15 mouse cellular contexts compared by ENCODE assay signal in genomic region chr3:81045344-81046050, GRCm38 (mm10). TPM values are rescaled to one million over a fixed set of nuclear protein-coding genes. Genes with fewer than 3 reads are reported as not detected.
DNase-seq lines count a peak whose midpoint lies in the region; ATAC-seq and TF ChIP-seq lines count a peak whose summit lies in the region.
"Had no signal": no experiment of that assay in that cellular context is flagged by ENCODE, and none has a peak within 500 bp of the region (broad histone marks: within the 10 kb centered on the region; RNA-seq: fewer than 3 reads in every experiment).

No protein-coding gene starts in this region.

- 0 out of 2 replicates have a peak, but pooled peaks cover 3% of the 10 kb centered on the region for H3K4me1 ChIP-seq in embryonic facial prominence, embryonic 14.5 days (ENCODE audit: control insufficient read depth, insufficient read depth, low read length)
- H3K4me1 ChIP-seq in embryonic facial prominence, embryonic 10.5 days: peaks cover 16% of the 10 kb centered on the region
- H3K4me1 ChIP-seq in midbrain, embryonic 13.5 days (replicated peaks): peaks cover 16% of the 10 kb centered on the region
- H3K4me1 ChIP-seq in midbrain, embryonic 10.5 days: peaks cover 20% of the 10 kb centered on the region
- H3K4me1 ChIP-seq in limb, embryonic 14.5 days (ENCODE audit: control insufficient read depth, insufficient read depth, low read length): peaks cover 39% of the 10 kb centered on the region
- H3K4me1 ChIP-seq in intestine, embryonic 16.5 days (ENCODE audit: control insufficient read depth, insufficient read depth, low read length): peaks cover 3% of the 10 kb centered on the region

- H3K27ac ChIP-seq in embryonic facial prominence, embryonic 14.5 days (replicated peaks; ENCODE audit: low read depth, low read length): no peak overlapping the region
- no peak overlapping the region for H3K27ac ChIP-seq in embryonic facial prominence, embryonic 10.5 days (replicated peaks)
- H3K27ac ChIP-seq in midbrain, embryonic 13.5 days: no peak overlapping the region
- H3K27ac ChIP-seq in midbrain, embryonic 10.5 days (replicated peaks): no peak overlapping the region
- no peak overlapping the region for H3K27ac ChIP-seq in limb, embryonic 14.5 days (replicated peaks; ENCODE audit: low read depth, low read length)
- no peak overlapping the region for H3K27ac ChIP-seq in intestine, embryonic 16.5 days (ENCODE audit: low read length)

- no peaks in the 10 kb centered on the region for H3K36me3 ChIP-seq in embryonic facial prominence, embryonic 14.5 days (ENCODE audit: control insufficient read depth, insufficient read depth, low read length)
- H3K36me3 ChIP-seq in embryonic facial prominence, embryonic 10.5 days (replicated peaks): no peaks in the 10 kb centered on the region
- H3K36me3 ChIP-seq in midbrain, embryonic 13.5 days: no peaks in the 10 kb centered on the region
- H3K36me3 ChIP-seq in midbrain, embryonic 10.5 days: no peaks in the 10 kb centered on the region
- H3K36me3 ChIP-seq in limb, embryonic 14.5 days (ENCODE audit: control insufficient read depth, insufficient read depth, low read length): no peaks in the 10 kb centered on the region
- H3K36me3 ChIP-seq in intestine, embryonic 16.5 days (ENCODE audit: control insufficient read depth, insufficient read depth, low read length): no peaks in the 10 kb centered on the region
- H3K36me3 ChIP-seq: lung, embryonic 15.5 days had no signal

- 75% methylated on average over 5 of the region's 5 CpGs for WGBS in embryonic facial prominence, embryonic 14.5 days
- 90% methylated on average over 5 of the region's 5 CpGs for WGBS in embryonic facial prominence, embryonic 10.5 days
- WGBS in midbrain, embryonic 13.5 days: 43% methylated on average over 5 of the region's 5 CpGs
- 87% methylated on average over 5 of the region's 5 CpGs for WGBS in midbrain, embryonic 10.5 days
- WGBS in limb, embryonic 14.5 days: 45% methylated on average over 5 of the region's 5 CpGs
- 53% methylated on average over 5 of the region's 5 CpGs for WGBS in intestine, embryonic 16.5 days

- no peak overlapping the region for H3K9ac ChIP-seq in embryonic facial prominence, embryonic 14.5 days (ENCODE audit: low read depth, low read length)
- H3K9ac ChIP-seq in midbrain, embryonic 13.5 days (replicated peaks): no peak overlapping the region
- H3K9ac ChIP-seq in limb, embryonic 14.5 days (ENCODE audit: low read depth, low read length, severe bottlenecking): no peak overlapping the region
- no peak overlapping the region for H3K9ac ChIP-seq in intestine, embryonic 16.5 days (ENCODE audit: low read depth, low read length)
- H3K9ac ChIP-seq: lung, embryonic 15.5 days had no signal

- DNase-seq in embryonic facial prominence, embryonic 14.5 days (ENCODE audit: low spot score): peak; percentile 46
- no peak for DNase-seq in embryonic facial prominence, embryonic 10.5 days (ENCODE audit: low spot score)
- DNase-seq in midbrain, embryonic 10.5 days (ENCODE audit: low spot score): no peak
- DNase-seq in limb, embryonic 14.5 days (ENCODE audit: low spot score): no peak
- DNase-seq in adrenal gland, adult (ENCODE audit: inconsistent age in 2 of 2, low spot score in 1 of 2): no peak
- DNase-seq in left cerebral cortex, adult 8-10 months (ENCODE audit: low spot score in 2 of 2): no peak
- DNase-seq: adrenal gland, postnatal 14 days; cerebellum, adult 8-10 months; gastrocnemius, postnatal 36 days; kidney, postnatal 10 days; thymus, adult 18-20 months had no signal

- H3K4me3 ChIP-seq in embryonic facial prominence, embryonic 14.5 days (ENCODE audit: low read depth, low read length): no peak overlapping the region
- H3K4me3 ChIP-seq in embryonic facial prominence, embryonic 10.5 days: no peak overlapping the region
- no peak overlapping the region for H3K4me3 ChIP-seq in midbrain, embryonic 13.5 days (replicated peaks)
- H3K4me3 ChIP-seq in midbrain, embryonic 10.5 days: no peak overlapping the region
- no peak overlapping the region for H3K4me3 ChIP-seq in limb, embryonic 14.5 days (replicated peaks; ENCODE audit: low read length)
- no peak overlapping the region for H3K4me3 ChIP-seq in intestine, embryonic 16.5 days (ENCODE audit: low read length)
- H3K4me3 ChIP-seq: lung, embryonic 15.5 days had no signal

- H3K9me3 ChIP-seq in embryonic facial prominence, embryonic 14.5 days (ENCODE audit: control insufficient read depth, low read length): no peaks in the 10 kb centered on the region
- H3K9me3 ChIP-seq in embryonic facial prominence, embryonic 10.5 days: no peaks in the 10 kb centered on the region
- no peaks in the 10 kb centered on the region for H3K9me3 ChIP-seq in midbrain, embryonic 13.5 days
- H3K9me3 ChIP-seq in midbrain, embryonic 10.5 days (replicated peaks): no peaks in the 10 kb centered on the region
- H3K9me3 ChIP-seq in limb, embryonic 14.5 days (ENCODE audit: control insufficient read depth, low read length): no peaks in the 10 kb centered on the region
- H3K9me3 ChIP-seq in intestine, embryonic 16.5 days (ENCODE audit: control insufficient read depth, low read length): no peaks in the 10 kb centered on the region
- H3K9me3 ChIP-seq: lung, embryonic 15.5 days had no signal

- no peaks in the 10 kb centered on the region for H3K27me3 ChIP-seq in embryonic facial prominence, embryonic 14.5 days (replicated peaks; ENCODE audit: control insufficient read depth, insufficient read depth, low read length)
- no peaks in the 10 kb centered on the region for H3K27me3 ChIP-seq in embryonic facial prominence, embryonic 10.5 days (replicated peaks; ENCODE audit: low read depth, poor library complexity, severe bottlenecking)
- no peaks in the 10 kb centered on the region for H3K27me3 ChIP-seq in midbrain, embryonic 13.5 days
- H3K27me3 ChIP-seq in midbrain, embryonic 10.5 days (ENCODE audit: low read depth, poor library complexity, severe bottlenecking): no peaks in the 10 kb centered on the region
- H3K27me3 ChIP-seq in limb, embryonic 14.5 days (ENCODE audit: control insufficient read depth, insufficient read depth, low read length): no peaks in the 10 kb centered on the region
- H3K27me3 ChIP-seq in intestine, embryonic 16.5 days (replicated peaks; ENCODE audit: control insufficient read depth, insufficient read depth, low read length): no peaks in the 10 kb centered on the region
- H3K27me3 ChIP-seq: lung, embryonic 15.5 days had no signal

- no peak for TF ChIP-seq POLR2A in limb, embryonic 14.5 days (IDR thresholded peaks at IDR 0.05; ENCODE audit: borderline replicate concordance, extremely low read depth, insufficient read depth, insufficient read length)

- no peak overlapping the region for H3K4me2 ChIP-seq in embryonic facial prominence, embryonic 14.5 days (ENCODE audit: low read depth, low read length)
- H3K4me2 ChIP-seq in midbrain, embryonic 13.5 days (replicated peaks): no peak overlapping the region
- H3K4me2 ChIP-seq in limb, embryonic 14.5 days (replicated peaks; ENCODE audit: low read depth, low read length, severe bottlenecking): no peak overlapping the region
- H3K4me2 ChIP-seq in intestine, embryonic 16.5 days (ENCODE audit: low read depth, low read length): no peak overlapping the region
- H3K4me2 ChIP-seq: liver, embryonic 11.5 days; lung, embryonic 15.5 days had no signal

- peak; percentile 41; the same call in 1 of the 2 replicates for ATAC-seq in embryonic facial prominence, embryonic 14.5 days (ENCODE audit: low read depth)
- ATAC-seq in midbrain, embryonic 13.5 days: peak; percentile 58
- ATAC-seq in limb, embryonic 14.5 days (ENCODE audit: low FRiP score, low read depth): peak; percentile 27; the same call in 1 of the 2 replicates
- ATAC-seq in intestine, embryonic 16.5 days: no peak

RNA-seq across cellular contexts. Expression of gene Pdgfc, which starts 9.3 kb away (rescaled TPM):
- 27.7 and 30.4 TPM in 2 replicates for polyA plus RNA-seq in embryonic facial prominence, embryonic 14.5 days (2014; fragmentation: Nextera tagmentation; extraction: Ambion mirVana)
- 38.6 and 43.3 TPM in 2 replicates for polyA plus RNA-seq in embryonic facial prominence, embryonic 10.5 days (2016; fragmentation: Nextera tagmentation; extraction: Ambion mirVana)
- polyA plus RNA-seq in midbrain, embryonic 13.5 days (2015; fragmentation: Nextera tagmentation; extraction: Ambion mirVana): 4.0 and 4.6 TPM in 2 replicates
- 7.7 TPM in 2 replicates for polyA plus RNA-seq in midbrain, embryonic 10.5 days (2016; fragmentation: Nextera tagmentation; extraction: Ambion mirVana)
- polyA plus RNA-seq in limb, embryonic 14.5 days (2012; rRNA removed): 32.1 and 32.8 TPM in 2 replicates
- 44.8 and 49.2 TPM in 2 replicates for polyA plus RNA-seq in limb, embryonic 14.5 days (2014; fragmentation: Nextera tagmentation; extraction: Ambion mirVana)
- 1 to 10 TPM; 6.6 to 8.0 (median 7.4) TPM for total RNA-seq in left cerebral cortex, adult 8-10 months (2022)
- polyA plus RNA-seq in intestine, embryonic 16.5 days (2015; fragmentation: Nextera tagmentation; extraction: Ambion mirVana): 9.0 and 9.2 TPM in 2 replicates
